Mouse (Mus musculus) thymus, adult 2 months (tissue): ENCODE measurements around the gene Ccdc142.

Experiments
- CTCF ChIP-seq: fragments of 200-500 bp; IDR thresholded peaks from 2 replicates; pipeline ENCODE4 v1.5.1; 2012; ENCODE audit warnings: mild to moderate bottlenecking, control low read depth, low read length, moderate library complexity, borderline replicate concordance; ENCODE audit not compliant: control insufficient read depth, poor library complexity, insufficient read depth; ENCODE audit errors: extremely low read depth
- POLR2A ChIP-seq: fragments of 200-500 bp; IDR thresholded peaks from 2 replicates; pipeline ENCODE4 v1.6.1; 2012; ENCODE audit warnings: mild to moderate bottlenecking, low read length, control low read depth, moderate library complexity; ENCODE audit not compliant: control insufficient read depth, poor library complexity, insufficient read depth; ENCODE audit errors: extremely low read depth

- TF ChIP-seq CTCF (no peak), POLR2A (no peak)
Observed at GRCm38 (mm10) chr6:83080210-83080609, 21.2 kb upstream of the Ccdc142 start.
